Mouse (Mus musculus) gastrocnemius, postnatal 25 days (tissue): ENCODE data around the gene Igfbp3. TPM values are rescaled to one million over a fixed set of nuclear protein-coding genes. Genes with fewer than 3 reads are reported as not detected.

ENCODE experiments used
- DNase-seq: peaks from one replicate; pipeline ENCODE4 v3.0.0; 2022
- total RNA-seq, 2 experiments: library from RNA; stranded (reverse); gene quantifications; 1 replicate in 1 of 2; 2 replicates in 1 of 2; pipeline ENCODE4 v1.2.3; 2021

Igfbp3 gene
- total RNA-seq, 2 experiments from 2014 or later = 21.2 to 23.2 TPM

DNA sequence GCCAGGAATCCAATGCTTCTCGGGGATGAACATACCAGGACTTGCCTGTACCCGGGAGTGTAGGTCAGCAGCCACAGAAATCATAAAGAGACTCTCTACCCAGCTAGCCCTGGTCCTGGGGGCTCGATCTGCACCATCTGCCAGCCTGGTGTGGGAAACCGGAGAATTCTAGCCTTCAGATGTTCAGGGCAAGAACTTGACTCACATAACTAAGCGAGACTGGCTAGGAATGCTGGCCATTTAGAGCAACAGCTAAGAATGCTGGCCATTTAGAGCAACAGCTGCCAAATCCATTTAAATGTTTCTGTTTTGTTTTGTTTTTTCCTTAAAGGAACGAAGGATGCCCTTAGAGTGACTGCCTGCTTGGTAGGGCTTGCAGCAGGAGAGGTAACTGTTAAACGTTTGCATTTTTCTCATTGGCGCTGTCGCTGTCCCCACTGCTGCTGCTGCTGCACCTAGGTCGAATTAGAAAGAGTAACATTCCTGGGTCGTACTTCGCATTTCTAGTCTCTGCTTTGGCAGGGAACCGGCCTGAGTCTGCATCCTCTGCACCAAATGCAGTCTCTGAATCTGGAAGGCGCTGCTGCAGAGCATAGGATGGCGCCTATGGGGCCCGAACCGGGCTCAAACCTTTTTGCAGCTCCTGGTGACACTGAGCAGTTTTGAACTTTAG lies 1.5 kb downstream of the Igfbp3 start:
- no peak for DNase-seq

GRCm38 (mm10) chr11:7211211-7211610 lies 2.5 kb downstream of the Igfbp3 start:
- no peak for DNase-seq

GRCm38 (mm10) chr11:7210343-7210742 lies 3.4 kb downstream of the Igfbp3 start:
- peak; percentile 66 for DNase-seq

- DNase-seq = no peak
These were observed 9.9 kb downstream of the Igfbp3 start for GRCm38 (mm10) chr11:7203846-7204245.

DNA sequence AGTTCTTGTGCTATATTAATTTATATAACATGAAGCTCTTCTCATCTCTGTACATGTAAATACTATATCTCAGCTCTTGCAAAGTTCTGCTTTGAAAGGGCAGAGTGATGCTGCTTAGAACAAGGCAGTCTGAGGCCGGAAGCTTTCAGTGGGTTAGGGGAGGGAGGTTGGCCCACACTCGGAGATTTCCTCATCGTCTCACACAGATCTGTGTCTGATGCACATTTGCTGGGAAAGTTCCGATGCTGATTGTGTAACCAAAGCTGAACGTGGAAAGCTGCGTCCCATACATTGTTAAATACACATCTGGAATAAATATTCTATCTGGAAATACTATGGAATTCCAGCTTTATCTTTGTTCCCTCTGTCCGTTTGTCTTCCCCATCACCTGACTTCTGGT lies 11.5 kb downstream of the Igfbp3 start:
- no peak for DNase-seq

GRCm38 (mm10) chr11:7200393-7200783 lies 13.3 kb downstream of the Igfbp3 start:
- DNase-seq = no peak

DNA sequence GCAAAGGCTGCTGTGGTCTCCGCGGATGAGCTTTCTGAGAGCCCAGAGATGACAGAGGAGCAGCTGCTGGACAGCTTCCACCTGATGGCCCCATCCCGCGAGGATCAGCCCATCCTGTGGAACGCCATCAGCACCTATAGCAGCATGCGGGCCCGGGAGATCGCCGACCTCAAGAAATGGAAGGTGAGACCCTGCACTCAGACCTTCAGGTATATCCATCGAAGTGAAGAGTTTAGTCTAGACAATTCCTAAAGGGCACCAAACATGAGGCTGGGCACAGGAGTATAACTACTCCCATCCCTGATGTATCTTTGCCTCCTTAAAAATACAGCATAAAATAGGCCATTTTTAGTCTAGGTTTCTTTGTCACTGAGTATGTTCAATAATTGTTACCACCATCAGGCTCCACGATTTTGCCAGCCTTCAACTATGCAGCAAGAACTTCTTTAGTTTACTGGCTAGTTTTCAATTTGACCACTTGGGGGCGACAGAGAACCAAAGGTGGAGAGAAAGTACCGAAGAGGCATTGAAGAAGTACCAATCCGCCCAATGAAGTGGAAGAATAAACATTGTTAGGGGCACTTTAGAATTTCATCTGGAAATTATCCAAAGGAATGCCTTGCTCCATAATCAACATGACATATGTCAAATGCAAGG lies 13.9 kb downstream of the Igfbp3 start:
- DNase-seq = no peak

GRCm38 (mm10) chr11:7198481-7199256 lies 15.1 kb downstream of the Igfbp3 start:
- DNase-seq = no peak

- no peak for DNase-seq
These were observed 15.7 kb downstream of the Igfbp3 start for GRCm38 (mm10) chr11:7198006-7198405.

DNA sequence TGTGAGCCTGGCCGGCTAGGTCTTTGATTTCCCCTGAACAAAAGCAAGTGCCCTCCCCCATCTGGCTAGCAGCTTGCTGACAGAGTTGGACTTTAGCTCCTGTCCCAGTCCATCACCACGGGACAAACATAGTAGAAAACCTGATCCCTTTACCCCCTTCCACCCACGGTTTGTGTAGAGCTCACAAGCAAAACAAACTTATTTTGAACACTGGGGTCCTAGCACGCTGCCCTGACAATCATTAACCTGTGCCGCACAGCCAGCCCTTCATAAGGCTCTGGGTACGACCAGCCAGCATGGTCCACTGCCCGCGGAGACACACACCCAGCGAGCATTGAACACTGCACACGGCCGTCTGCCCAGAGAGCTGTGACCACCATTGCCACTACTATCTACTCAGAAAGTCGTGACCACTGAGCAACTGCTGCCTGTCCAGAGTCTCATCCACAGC lies 16.2 kb downstream of the Igfbp3 start, which contains the start of gene Igfbp1:
TSS of gene Igfbp1 (plus strand) at position 292 of the 451 bp plus-strand sequence.
- no peak for DNase-seq

DNA sequence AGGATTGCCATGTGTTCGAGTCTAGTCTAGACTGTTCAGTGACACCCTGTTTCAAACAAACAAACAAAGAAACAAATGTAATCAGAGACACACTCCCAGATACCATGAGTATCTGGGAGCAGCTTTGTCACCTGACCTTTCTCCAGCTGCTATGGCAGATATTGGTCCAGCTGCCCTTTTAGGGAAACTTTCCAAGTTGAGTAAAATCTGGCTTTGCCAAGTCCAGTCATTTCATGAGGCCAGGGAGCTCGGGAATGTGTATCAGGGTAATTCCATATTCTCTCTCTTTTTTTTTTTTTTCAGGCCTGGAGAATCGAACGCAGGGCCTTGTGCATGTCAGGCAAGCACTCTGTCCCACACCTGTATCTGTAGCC lies 18.4 kb downstream of the Igfbp3 start:
- DNase-seq = no peak

DNA sequence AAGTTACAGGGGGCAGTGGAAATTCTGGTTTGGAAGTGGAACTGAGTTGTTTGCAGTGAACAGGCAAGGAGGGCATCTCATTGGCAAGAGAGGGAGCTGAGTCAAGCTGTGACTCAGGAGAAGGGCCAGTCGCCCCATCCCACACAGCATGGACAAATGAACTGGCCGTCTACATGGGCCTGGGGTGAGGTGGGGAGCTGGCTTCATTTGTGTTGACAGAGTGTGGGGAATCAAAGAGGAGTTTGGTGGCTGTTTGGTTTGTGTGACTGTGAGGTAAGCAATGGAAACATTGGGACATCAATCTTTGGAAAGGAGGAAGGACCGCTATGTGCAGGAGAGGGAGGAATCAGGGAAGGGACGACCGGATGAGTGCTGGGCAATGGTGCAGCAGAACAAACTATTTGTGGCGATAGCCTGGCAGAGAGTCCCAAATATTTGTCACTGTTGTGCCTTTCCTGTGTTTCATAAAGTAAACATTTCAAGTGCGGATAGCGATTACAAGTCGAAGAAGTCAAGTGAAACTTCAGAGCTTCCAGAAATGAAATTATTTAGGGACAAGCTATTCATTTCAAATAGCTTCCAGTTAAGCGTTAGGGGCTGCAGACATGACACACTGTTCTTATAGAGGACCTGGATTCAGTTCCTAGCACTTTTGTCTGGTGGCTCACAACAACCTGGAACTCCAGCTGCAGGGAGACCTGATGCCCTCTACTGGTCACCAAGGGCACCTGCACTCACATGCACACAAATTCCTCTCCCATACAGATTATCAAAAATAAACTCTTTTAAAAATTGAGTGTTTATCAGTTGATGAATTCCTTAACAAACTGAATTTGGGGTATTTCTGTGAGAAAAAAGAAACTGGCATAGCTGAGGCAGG lies 19.1 kb downstream of the Igfbp3 start:
- no peak for DNase-seq

- no peak for DNase-seq
These were observed 20.6 kb downstream of the Igfbp3 start for GRCm38 (mm10) chr11:7193134-7193533.

- DNase-seq = no peak
These were observed 21.0 kb downstream of the Igfbp3 start for GRCm38 (mm10) chr11:7192710-7193109.

GRCm38 (mm10) chr11:7188469-7188868 lies 25.3 kb downstream of the Igfbp3 start, which contains the start of gene Gm11985:
Gm11985 (minus strand) TSS chr11:7188569.
- DNase-seq = no peak

DNA sequence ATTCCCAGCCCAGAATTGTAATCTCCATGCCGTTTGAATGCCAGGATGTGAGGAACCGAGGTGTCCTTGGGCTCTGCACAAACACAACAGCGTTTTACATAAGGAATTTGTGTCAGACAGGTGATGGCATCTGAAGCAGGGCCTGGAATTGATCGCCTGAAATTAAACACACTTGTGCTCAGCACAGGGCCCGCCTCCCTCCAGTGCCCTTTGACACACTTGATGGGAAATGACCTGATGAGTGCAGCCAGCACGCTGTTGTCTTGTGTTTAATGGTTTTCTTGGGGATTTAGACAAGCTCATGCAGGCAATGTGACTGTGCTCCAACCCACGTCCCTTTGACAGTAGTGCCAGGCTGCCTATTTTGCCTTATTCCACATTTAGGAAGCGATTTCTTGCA lies 26.3 kb downstream of the Igfbp3 start:
- no peak for DNase-seq

DNA sequence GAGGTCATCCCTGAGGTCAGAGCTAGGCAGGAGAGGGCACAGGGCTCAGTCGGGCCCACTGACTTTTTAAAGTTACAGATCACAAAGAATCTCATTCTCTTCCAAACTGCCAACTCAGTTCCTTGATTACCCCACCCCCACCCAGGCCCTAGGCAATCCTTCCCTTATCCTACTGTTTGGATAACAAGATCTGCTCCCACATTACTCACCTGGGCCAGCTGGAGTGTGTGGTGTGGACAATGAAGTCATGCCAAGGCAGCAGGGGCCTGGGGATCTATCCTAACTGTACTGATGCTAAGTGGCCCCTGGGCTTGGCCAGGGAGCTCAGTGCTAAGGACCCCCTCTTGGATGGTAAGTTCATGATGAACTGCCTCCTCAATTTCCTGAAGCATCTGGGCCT lies 29.3 kb downstream of the Igfbp3 start:
- DNase-seq = no peak

DNA sequence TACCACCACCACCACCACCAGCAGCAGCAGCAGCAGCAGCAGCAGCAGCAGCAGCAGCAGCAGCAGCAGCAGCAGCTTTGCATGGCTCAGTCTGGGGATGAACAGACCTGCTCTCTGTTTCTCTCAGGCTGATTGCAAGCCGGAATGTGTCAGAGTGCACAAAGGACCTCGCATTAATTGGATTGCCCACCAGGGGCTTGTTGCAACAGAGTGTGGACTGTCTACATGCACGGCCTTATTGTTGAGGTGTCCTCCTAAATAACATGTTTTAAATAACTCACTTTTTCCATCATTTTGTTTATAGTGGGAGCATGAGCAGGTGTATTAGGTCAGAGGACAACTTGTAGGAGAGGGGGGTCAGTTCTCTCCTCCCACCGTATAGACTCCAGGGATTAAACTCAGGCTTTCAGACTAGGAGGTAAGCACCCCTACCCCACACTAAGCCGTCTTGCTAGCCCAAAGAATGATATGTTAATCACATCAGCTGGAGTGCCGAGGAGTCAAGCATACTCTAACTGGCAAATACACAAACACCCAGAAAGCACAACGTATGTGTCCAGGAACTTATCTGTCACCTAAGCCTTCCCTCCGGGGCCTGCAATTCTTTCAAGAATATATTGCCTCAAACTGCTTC lies 31.2 kb downstream of the Igfbp3 start:
- no peak for DNase-seq

DNA sequence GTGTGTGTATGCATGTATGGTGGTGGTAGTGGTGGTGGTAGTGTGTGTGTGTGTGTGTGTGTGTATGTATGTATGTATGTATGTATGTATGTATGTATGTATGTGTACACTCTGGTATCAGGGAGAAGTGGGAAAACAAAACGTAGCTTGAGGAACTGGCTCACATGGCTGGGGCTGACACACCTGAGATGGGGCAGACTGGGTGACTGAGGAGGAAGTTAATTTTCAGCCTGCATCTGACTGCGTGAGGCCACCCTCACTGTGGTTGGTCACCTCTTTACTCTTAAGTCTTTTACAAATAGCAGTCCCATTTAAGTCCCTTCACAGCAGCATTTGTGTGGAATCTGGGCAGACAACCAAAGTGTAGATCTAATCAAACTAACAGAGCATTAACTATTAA lies 34.4 kb downstream of the Igfbp3 start:
- no peak for DNase-seq

- no peak for DNase-seq
These were observed 35.0 kb downstream of the Igfbp3 start for GRCm38 (mm10) chr11:7178724-7179123.

GRCm38 (mm10) chr11:7173664-7174063 lies 40.1 kb downstream of the Igfbp3 start:
- DNase-seq = no peak

- no peak for DNase-seq
These were observed 44.1 kb downstream of the Igfbp3 start for GRCm38 (mm10) chr11:7169645-7170044.
